Mouse (Mus musculus): ENCODE data around the gene Sele. TPM values are rescaled to one million over a fixed set of nuclear protein-coding genes. Genes with fewer than 3 reads are reported as not detected.

The Sele gene
- polyA plus RNA-seq, 1 experiment from 2014 or later: 0.04 TPM

GRCm38 (mm10) chr1:164075416-164075815 is 27.4 kb downstream of the Sele start:
- H3K27me3 ChIP-seq (replicated peaks; ENCODE audit: control insufficient read depth, insufficient read depth, low read length): no peaks in the 10 kb centered on the region
- H3K27ac ChIP-seq (ENCODE audit: low read depth, low read length): no peak overlapping the region
- no peak overlapping the region for H3K4me2 ChIP-seq (replicated peaks; ENCODE audit: low read depth)
- no peaks in the 10 kb centered on the region for H3K36me3 ChIP-seq (ENCODE audit: control insufficient read depth, insufficient read depth)
- no peaks in the 10 kb centered on the region for H3K4me1 ChIP-seq (replicated peaks; ENCODE audit: control insufficient read depth, insufficient read depth, low read length)
- H3K9ac ChIP-seq (ENCODE audit: low read depth, low read length): no peak overlapping the region
- H3K9me3 ChIP-seq (ENCODE audit: control insufficient read depth): no peaks in the 10 kb centered on the region
- no peak overlapping the region for H3K4me3 ChIP-seq (ENCODE audit: low read depth, low read length)
- WGBS: 94% methylated on average over 1 of the region's 1 CpGs
- ATAC-seq: no peak
- TF ChIP-seq CTCF (IDR thresholded peaks at IDR 0.05; ENCODE audit: low read depth): no peak

GRCm38 (mm10) chr1:164076441-164076840 is 28.4 kb downstream of the Sele start:
- no peak overlapping the region for H3K4me3 ChIP-seq (ENCODE audit: low read depth, low read length)
- TF ChIP-seq CTCF (IDR thresholded peaks at IDR 0.05; ENCODE audit: low read depth): no peak
- H3K4me2 ChIP-seq (replicated peaks; ENCODE audit: low read depth): no peak overlapping the region
- H3K4me1 ChIP-seq (replicated peaks; ENCODE audit: control insufficient read depth, insufficient read depth, low read length): no peaks in the 10 kb centered on the region
- H3K9me3 ChIP-seq (ENCODE audit: control insufficient read depth): no peaks in the 10 kb centered on the region
- no peak for ATAC-seq
- WGBS: 49% methylated on average over 1 of the region's 1 CpGs
- no peaks in the 10 kb centered on the region for H3K27me3 ChIP-seq (replicated peaks; ENCODE audit: control insufficient read depth, insufficient read depth, low read length)
- no peaks in the 10 kb centered on the region for H3K36me3 ChIP-seq (ENCODE audit: control insufficient read depth, insufficient read depth)
- H3K9ac ChIP-seq (ENCODE audit: low read depth, low read length): no peak overlapping the region
- no peak overlapping the region for H3K27ac ChIP-seq (ENCODE audit: low read depth, low read length)

- 83% methylated on average over 3 of the region's 3 CpGs for WGBS
- H3K4me2 ChIP-seq (replicated peaks; ENCODE audit: low read depth): no peak overlapping the region
- ATAC-seq: no peak
Measured at GRCm38 (mm10) chr1:164077031-164077430, 29.0 kb downstream of the Sele start.

GRCm38 (mm10) chr1:164078323-164078741 is 30.3 kb downstream of the Sele start:
- Histone ChIP-seq H3K27ac (ENCODE audit: low read depth, low read length) (no peak overlapping the region), H3K4me3 (ENCODE audit: low read depth, low read length) (no peak overlapping the region), H3K9me3 (ENCODE audit: control insufficient read depth) (no peaks in the 10 kb centered on the region), H3K4me1 (replicated peaks; ENCODE audit: control insufficient read depth, insufficient read depth, low read length) (no peaks in the 10 kb centered on the region), H3K4me2 (replicated peaks; ENCODE audit: low read depth) (no peak overlapping the region), H3K36me3 (ENCODE audit: control insufficient read depth, insufficient read depth) (no peaks in the 10 kb centered on the region), H3K9ac (ENCODE audit: low read depth, low read length) (no peak overlapping the region), H3K27me3 (replicated peaks; ENCODE audit: control insufficient read depth, insufficient read depth, low read length) (no peaks in the 10 kb centered on the region)
- no peak for ATAC-seq
- whole genome bisulfite sequencing: 83% methylated on average over 4 of the region's 4 CpGs
- no peak for TF ChIP-seq CTCF (IDR thresholded peaks at IDR 0.05; ENCODE audit: low read depth)

More at GRCm38 (mm10) chr1:164077031-164077430, 29.0 kb downstream of the Sele start:
- Histone ChIP-seq H3K27ac (ENCODE audit: low read depth, low read length) (no peak overlapping the region), H3K36me3 (ENCODE audit: control insufficient read depth, insufficient read depth) (no peaks in the 10 kb centered on the region), H3K9me3 (ENCODE audit: control insufficient read depth) (no peaks in the 10 kb centered on the region), H3K27me3 (replicated peaks; ENCODE audit: control insufficient read depth, insufficient read depth, low read length) (no peaks in the 10 kb centered on the region), H3K9ac (ENCODE audit: low read depth, low read length) (no peak overlapping the region), H3K4me3 (ENCODE audit: low read depth, low read length) (no peak overlapping the region), H3K4me1 (replicated peaks; ENCODE audit: control insufficient read depth, insufficient read depth, low read length) (no peaks in the 10 kb centered on the region)
- TF ChIP-seq CTCF (IDR thresholded peaks at IDR 0.05; ENCODE audit: low read depth): no peak

- WGBS: 78% methylated on average over 11 of the region's 11 CpGs
- ATAC-seq: no peak
Measured at GRCm38 (mm10) chr1:164079091-164079490, 31.1 kb downstream of the Sele start.

GRCm38 (mm10) chr1:164083046-164083445 is 35.0 kb downstream of the Sele start:
- no peak overlapping the region for H3K27ac ChIP-seq (ENCODE audit: low read depth, low read length)
- no peak for ATAC-seq
- TF ChIP-seq CTCF (IDR thresholded peaks at IDR 0.05; ENCODE audit: low read depth): no peak
- H3K9me3 ChIP-seq (ENCODE audit: control insufficient read depth): no peaks in the 10 kb centered on the region
- H3K27me3 ChIP-seq (replicated peaks; ENCODE audit: control insufficient read depth, insufficient read depth, low read length): no peaks in the 10 kb centered on the region
- H3K36me3 ChIP-seq (ENCODE audit: control insufficient read depth, insufficient read depth): no peaks in the 10 kb centered on the region
- H3K4me3 ChIP-seq (ENCODE audit: low read depth, low read length): no peak overlapping the region
- no peak overlapping the region for H3K9ac ChIP-seq (ENCODE audit: low read depth, low read length)
- WGBS: 81% methylated on average over 4 of the region's 4 CpGs
- H3K4me1 ChIP-seq (replicated peaks; ENCODE audit: control insufficient read depth, insufficient read depth, low read length): no peaks in the 10 kb centered on the region
- no peak overlapping the region for H3K4me2 ChIP-seq (replicated peaks; ENCODE audit: low read depth)

More at GRCm38 (mm10) chr1:164079091-164079490, 31.1 kb downstream of the Sele start:
- H3K27me3 ChIP-seq (replicated peaks; ENCODE audit: control insufficient read depth, insufficient read depth, low read length): no peaks in the 10 kb centered on the region
- H3K4me2 ChIP-seq (replicated peaks; ENCODE audit: low read depth): no peak overlapping the region
- no peak for TF ChIP-seq CTCF (IDR thresholded peaks at IDR 0.05; ENCODE audit: low read depth)
- H3K4me1 ChIP-seq (replicated peaks; ENCODE audit: control insufficient read depth, insufficient read depth, low read length): no peaks in the 10 kb centered on the region
- H3K9ac ChIP-seq (ENCODE audit: low read depth, low read length): no peak overlapping the region
- H3K4me3 ChIP-seq (ENCODE audit: low read depth, low read length): no peak overlapping the region
- no peaks in the 10 kb centered on the region for H3K9me3 ChIP-seq (ENCODE audit: control insufficient read depth)
- no peak overlapping the region for H3K27ac ChIP-seq (ENCODE audit: low read depth, low read length)
- no peaks in the 10 kb centered on the region for H3K36me3 ChIP-seq (ENCODE audit: control insufficient read depth, insufficient read depth)

- Histone ChIP-seq H3K9me3 (ENCODE audit: control insufficient read depth) (no peaks in the 10 kb centered on the region), H3K36me3 (ENCODE audit: control insufficient read depth, insufficient read depth) (no peaks in the 10 kb centered on the region), H3K4me2 (replicated peaks; ENCODE audit: low read depth) (no peak overlapping the region), H3K27me3 (replicated peaks; ENCODE audit: control insufficient read depth, insufficient read depth, low read length) (no peaks in the 10 kb centered on the region), H3K4me3 (ENCODE audit: low read depth, low read length) (no peak overlapping the region), H3K4me1 (replicated peaks; ENCODE audit: control insufficient read depth, insufficient read depth, low read length) (no peaks in the 10 kb centered on the region), H3K9ac (ENCODE audit: low read depth, low read length) (no peak overlapping the region), H3K27ac (ENCODE audit: low read depth, low read length) (no peak overlapping the region)
- 76% methylated on average over 3 of the region's 3 CpGs for WGBS
- no peak for TF ChIP-seq CTCF (IDR thresholded peaks at IDR 0.05; ENCODE audit: low read depth)
- ATAC-seq: no peak
Measured at GRCm38 (mm10) chr1:164086797-164087196, 38.8 kb downstream of the Sele start.

Data from intestine, postnatal 0 days (tissue).